Mouse (Mus musculus) liver, embryonic 15.5 days (tissue): ENCODE data around the gene Gm28048. TPM values are rescaled to one million over a fixed set of nuclear protein-coding genes. Genes with fewer than 3 reads are reported as not detected.
A peak's percentile ranks its signal among the peaks of the same experiment; 100 is the strongest.

ENCODE experiments used
- ATAC-seq: fragments of 200-750 bp; cut with Nextera tagmentation; 2 replicates; pipeline ENCODE4 v1.8.0; 2017; ENCODE audit warnings: moderate number of reproducible peaks, mild to moderate bottlenecking, moderate library complexity; ENCODE audit not compliant: insufficient read depth
- H3K27ac ChIP-seq: fragments of 300-500 bp; sonication (generic); replicated peaks from 2 replicates; pipeline ENCODE4 v1.5.1; 2015; ENCODE audit warnings: mild to moderate bottlenecking, inconsistent platforms
- H3K27me3 ChIP-seq: fragments of 300-500 bp; sonication (generic); 2 replicates; pipeline ENCODE4 v1.6.1; 2015; ENCODE audit warnings: mild to moderate bottlenecking, inconsistent platforms
- H3K36me3 ChIP-seq: fragments of 300-500 bp; sonication (generic); replicated peaks from 2 replicates; pipeline ENCODE4 v1.6.1; 2015; ENCODE audit warnings: moderate library complexity, mild to moderate bottlenecking, inconsistent platforms
- H3K4me1 ChIP-seq: fragments of 300-500 bp; sonication (generic); replicated peaks from 2 replicates; pipeline ENCODE4 v1.6.1; 2015; ENCODE audit warnings: inconsistent platforms
- H3K4me2 ChIP-seq: fragments of 300-500 bp; sonication (generic); 2 replicates; pipeline ENCODE4 v1.6.1; 2015; ENCODE audit warnings: moderate library complexity, mild to moderate bottlenecking, inconsistent platforms
- H3K4me3 ChIP-seq: fragments of 300-500 bp; sonication (generic); replicated peaks from 2 replicates; pipeline ENCODE4 v1.5.1; 2015; ENCODE audit warnings: mild to moderate bottlenecking, inconsistent platforms
- H3K9ac ChIP-seq: fragments of 300-500 bp; sonication (generic); 2 replicates; pipeline ENCODE4 v1.6.1; 2015; ENCODE audit warnings: moderate library complexity, mild to moderate bottlenecking, inconsistent platforms
- H3K9me3 ChIP-seq: fragments of 300-500 bp; sonication (generic); replicated peaks from 2 replicates; pipeline ENCODE4 v1.6.1; 2016; ENCODE audit warnings: inconsistent platforms
- WGBS: fragments of 180-500 bp; shearing (Covaris S2); methylation state at CpG from one replicate; pipeline ENCODE4 v1.1.7; 2015; ENCODE audit warnings: mixed read lengths; ENCODE audit not compliant: insufficient replicate concordance; 5-methylcytosine and 5-hydroxymethylcytosine counted together
- polyA plus RNA-seq: library from polyadenylated mRNA; unstranded; fragments of >200 nt; fragmentation: Nextera tagmentation; extraction: Ambion mirVana; gene quantifications from 2 replicates; pipeline ENCODE4 v1.2.1, GENCODE M21; 2015

Gene Gm28048
- polyA plus RNA-seq, 1 experiment from 2014 or later, result 9.2 TPM

- Histone ChIP-seq H3K27me3 (no peaks in the 10 kb centered on the region), H3K36me3 (no peaks in the 10 kb centered on the region), H3K4me2 (no peak overlapping the region), H3K4me1 (peaks cover 33% of the 10 kb centered on the region), H3K4me3 (no peak overlapping the region), H3K27ac (no peak overlapping the region), H3K9ac (no peak overlapping the region), H3K9me3 (no peaks in the 10 kb centered on the region)
- ATAC-seq, result no peak
- 46% methylated on average over 2 of the region's 2 CpGs for WGBS
Measured at GRCm38 (mm10) chr11:22987357-22987756, 5.5 kb upstream of the Gm28048 start.

GRCm38 (mm10) chr11:22985510-22985909, 3.6 kb upstream of the Gm28048 start:
- Histone ChIP-seq H3K4me3 (no peak overlapping the region), H3K4me1 (peaks cover 35% of the 10 kb centered on the region), H3K27me3 (no peaks in the 10 kb centered on the region), H3K36me3 (no peaks in the 10 kb centered on the region), H3K27ac (no peak overlapping the region), H3K9me3 (no peaks in the 10 kb centered on the region), H3K9ac (no peak overlapping the region), H3K4me2 (no peak overlapping the region)
- no peak for ATAC-seq
- 65% methylated on average over 3 of the region's 3 CpGs for WGBS

- no peak overlapping the region for H3K27ac ChIP-seq
- no peaks in the 10 kb centered on the region for H3K27me3 ChIP-seq
- H3K4me1 ChIP-seq, result peaks cover 41% of the 10 kb centered on the region
- 66% methylated on average over 6 of the region's 6 CpGs for WGBS
- no peak for ATAC-seq
- no peak overlapping the region for H3K9ac ChIP-seq
- peak overlapping the region; percentile 83 for H3K4me2 ChIP-seq
- peaks cover 22% of the 10 kb centered on the region for H3K36me3 ChIP-seq
- H3K4me3 ChIP-seq, result peak overlapping the region; percentile 83; the same call in 1 of the 2 replicates
- no peaks in the 10 kb centered on the region for H3K9me3 ChIP-seq
Measured at GRCm38 (mm10) chr11:22982846-22983245, 956 bp upstream of the Gm28048 start.

GRCm38 (mm10) chr11:22981543-22981950, 343 bp downstream of the Gm28048 start:
- Histone ChIP-seq H3K4me1 (peaks cover 41% of the 10 kb centered on the region), H3K27me3 (no peaks in the 10 kb centered on the region), H3K27ac (peak overlapping the region; percentile 99), H3K36me3 (peaks cover 35% of the 10 kb centered on the region), H3K4me2 (peak overlapping the region; percentile 83), H3K4me3 (peak overlapping the region; percentile 83), H3K9me3 (no peaks in the 10 kb centered on the region), H3K9ac (peak overlapping the region; percentile 83)
- 1% methylated on average over 12 of the region's 12 CpGs for WGBS
- ATAC-seq, result peak; percentile 35

- peak overlapping the region; percentile 99 for H3K27ac ChIP-seq
- H3K4me1 ChIP-seq, result peaks cover 45% of the 10 kb centered on the region
- H3K9me3 ChIP-seq, result no peaks in the 10 kb centered on the region
- peak overlapping the region; percentile 83 for H3K9ac ChIP-seq
- H3K4me2 ChIP-seq, result peak overlapping the region; percentile 83
- 15% methylated on average over 4 of the region's 4 CpGs for WGBS
- no peak for ATAC-seq
- no peaks in the 10 kb centered on the region for H3K27me3 ChIP-seq
- H3K36me3 ChIP-seq, result peaks cover 40% of the 10 kb centered on the region
- peak overlapping the region; percentile 83 for H3K4me3 ChIP-seq
Measured at GRCm38 (mm10) chr11:22981041-22981440, 849 bp downstream of the Gm28048 start.

GRCm38 (mm10) chr11:22979221-22979620, 2.7 kb downstream of the Gm28048 start:
- no peak overlapping the region for H3K4me3 ChIP-seq
- H3K4me2 ChIP-seq, result no peak overlapping the region
- peaks cover 42% of the 10 kb centered on the region for H3K36me3 ChIP-seq
- peaks cover 50% of the 10 kb centered on the region for H3K4me1 ChIP-seq
- no peak for ATAC-seq
- no peak overlapping the region for H3K27ac ChIP-seq
- no peak overlapping the region for H3K9ac ChIP-seq
- no peaks in the 10 kb centered on the region for H3K9me3 ChIP-seq
- 52% methylated on average over 1 of the region's 1 CpGs for WGBS
- H3K27me3 ChIP-seq, result no peaks in the 10 kb centered on the region

GRCm38 (mm10) chr11:22978711-22979110, 3.2 kb downstream of the Gm28048 start:
- WGBS, result 76% methylated on average over 1 of the region's 1 CpGs
- no peak overlapping the region for H3K4me2 ChIP-seq
- H3K36me3 ChIP-seq, result peaks cover 42% of the 10 kb centered on the region
- peaks cover 50% of the 10 kb centered on the region for H3K4me1 ChIP-seq
- no peak overlapping the region for H3K27ac ChIP-seq
- ATAC-seq, result no peak
- no peaks in the 10 kb centered on the region for H3K9me3 ChIP-seq
- H3K4me3 ChIP-seq, result no peak overlapping the region
- no peak overlapping the region for H3K9ac ChIP-seq
- no peaks in the 10 kb centered on the region for H3K27me3 ChIP-seq

- Histone ChIP-seq H3K9me3 (no peaks in the 10 kb centered on the region), H3K27me3 (no peaks in the 10 kb centered on the region), H3K4me3 (no peak overlapping the region), H3K9ac (no peak overlapping the region), H3K4me2 (peak overlapping the region; percentile 66; the same call in 1 of the 2 replicates), H3K27ac (no peak overlapping the region), H3K4me1 (peaks cover 48% of the 10 kb centered on the region), H3K36me3 (peaks cover 42% of the 10 kb centered on the region)
- WGBS, result 87% methylated on average over 3 of the region's 3 CpGs
- no peak for ATAC-seq
Measured at GRCm38 (mm10) chr11:22978215-22978614, 3.7 kb downstream of the Gm28048 start.

GRCm38 (mm10) chr11:22973599-22973998, 8.3 kb downstream of the Gm28048 start:
- H3K27ac ChIP-seq, result peak overlapping the region; percentile 97
- WGBS, result 42% methylated on average over 14 of the region's 14 CpGs
- no peak for ATAC-seq
- peaks cover 29% of the 10 kb centered on the region for H3K4me1 ChIP-seq
- peak overlapping the region; percentile 68 for H3K9ac ChIP-seq
- peaks cover 26% of the 10 kb centered on the region for H3K36me3 ChIP-seq
- H3K4me3 ChIP-seq, result peak overlapping the region; percentile 66
- H3K27me3 ChIP-seq, result no peaks in the 10 kb centered on the region
- no peaks in the 10 kb centered on the region for H3K9me3 ChIP-seq
- H3K4me2 ChIP-seq, result peak overlapping the region; percentile 61

- WGBS, result 52% methylated on average over 45 of the region's 46 CpGs
Measured at GRCm38 (mm10) chr11:22972746-22973526, 9.0 kb downstream of the Gm28048 start.

GRCm38 (mm10) chr11:22971835-22972709, 9.8 kb downstream of the Gm28048 start, which contains the start of gene Zrsr1:
Zrsr1 (plus strand) TSS chr11:22972005.
- Histone ChIP-seq H3K36me3 (peaks cover 13% of the 10 kb centered on the region), H3K9ac (peak within 1 kb of the TSS; percentile 64), H3K27me3 (no peaks in the 10 kb centered on the region), H3K4me3 (peak within 1 kb of the TSS; percentile 66), H3K4me2 (peak within 1 kb of the TSS; percentile 72), H3K4me1 (peaks cover 25% of the 10 kb centered on the region), H3K9me3 (no peaks in the 10 kb centered on the region), H3K27ac (peak within 1 kb of the TSS; percentile 97)
- peak; percentile 91 for ATAC-seq
- WGBS, result 38% methylated on average over 56 of the region's 56 CpGs

More at GRCm38 (mm10) chr11:22972746-22973526, 9.0 kb downstream of the Gm28048 start:
- H3K9me3 ChIP-seq, result no peaks in the 10 kb centered on the region
- peak overlapping the region; percentile 97 for H3K27ac ChIP-seq
- peak; percentile 53 for ATAC-seq
- H3K4me3 ChIP-seq, result peak overlapping the region; percentile 66
- H3K27me3 ChIP-seq, result no peaks in the 10 kb centered on the region
- H3K4me1 ChIP-seq, result peaks cover 25% of the 10 kb centered on the region
- peaks cover 21% of the 10 kb centered on the region for H3K36me3 ChIP-seq
- peak overlapping the region; percentile 72 for H3K4me2 ChIP-seq
- peak overlapping the region; percentile 68 for H3K9ac ChIP-seq
